Mouse (Mus musculus): ENCODE results near the gene Nup93. TPM values are rescaled to one million over a fixed set of nuclear protein-coding genes. Genes with fewer than 3 reads are reported as not detected.

Gene Nup93
- polyA plus RNA-seq (2015; fragmentation: Illumina TruSeq; extraction: RNeasy Lipid Tissue Mini Kit (QIAGEN cat#74804); ENCODE audit: insufficient read depth, low replicate concordance), result 39.3 TPM

DNA sequence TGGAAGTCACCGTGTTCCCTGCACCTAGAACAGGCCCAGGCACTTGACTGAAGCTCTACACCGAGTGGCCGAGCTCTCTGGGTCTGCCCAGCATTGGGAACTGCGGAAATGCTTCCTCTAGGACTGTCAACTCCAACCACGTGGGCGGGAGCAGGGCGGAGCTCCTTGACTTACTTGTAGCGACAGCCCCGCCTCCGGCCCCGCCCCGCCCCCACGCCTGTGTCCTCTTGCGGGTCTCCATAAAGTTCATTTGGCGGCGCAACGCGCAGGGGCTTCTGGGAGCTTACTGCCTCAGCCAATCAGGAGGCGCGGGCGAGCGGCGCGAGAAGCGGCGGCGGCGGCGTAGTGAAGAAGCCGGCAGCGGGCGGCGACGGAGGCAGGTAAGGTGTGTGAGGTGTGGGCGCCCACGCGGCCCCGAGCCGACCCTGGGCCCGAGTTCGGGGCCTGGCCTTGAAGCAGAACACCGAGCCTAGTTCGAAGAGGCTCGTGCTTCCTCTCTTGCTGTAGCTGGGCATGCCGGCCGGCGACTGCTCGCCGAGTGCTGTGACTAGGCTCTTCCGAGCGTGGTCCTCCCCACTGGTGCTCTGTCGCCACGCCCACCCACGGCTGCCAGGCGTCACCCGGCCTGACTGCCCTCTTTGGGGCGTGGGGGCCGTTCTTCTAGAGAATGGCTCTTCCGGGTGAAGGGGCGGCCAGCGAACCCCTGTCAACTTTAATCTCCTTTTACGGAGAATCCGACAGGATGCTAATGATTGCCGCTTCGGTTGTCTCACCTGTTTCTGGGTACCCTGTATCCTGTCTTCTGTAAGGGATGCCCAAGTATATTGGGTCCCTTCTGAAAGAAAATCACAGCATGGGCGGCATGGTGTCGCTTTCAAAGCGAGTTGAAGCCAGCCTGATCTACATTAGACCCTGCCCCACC lies at the start of gene Nup93:
Gene Nup93 (plus strand): TSS at position 313 of the 922 bp plus-strand sequence.

DNA sequence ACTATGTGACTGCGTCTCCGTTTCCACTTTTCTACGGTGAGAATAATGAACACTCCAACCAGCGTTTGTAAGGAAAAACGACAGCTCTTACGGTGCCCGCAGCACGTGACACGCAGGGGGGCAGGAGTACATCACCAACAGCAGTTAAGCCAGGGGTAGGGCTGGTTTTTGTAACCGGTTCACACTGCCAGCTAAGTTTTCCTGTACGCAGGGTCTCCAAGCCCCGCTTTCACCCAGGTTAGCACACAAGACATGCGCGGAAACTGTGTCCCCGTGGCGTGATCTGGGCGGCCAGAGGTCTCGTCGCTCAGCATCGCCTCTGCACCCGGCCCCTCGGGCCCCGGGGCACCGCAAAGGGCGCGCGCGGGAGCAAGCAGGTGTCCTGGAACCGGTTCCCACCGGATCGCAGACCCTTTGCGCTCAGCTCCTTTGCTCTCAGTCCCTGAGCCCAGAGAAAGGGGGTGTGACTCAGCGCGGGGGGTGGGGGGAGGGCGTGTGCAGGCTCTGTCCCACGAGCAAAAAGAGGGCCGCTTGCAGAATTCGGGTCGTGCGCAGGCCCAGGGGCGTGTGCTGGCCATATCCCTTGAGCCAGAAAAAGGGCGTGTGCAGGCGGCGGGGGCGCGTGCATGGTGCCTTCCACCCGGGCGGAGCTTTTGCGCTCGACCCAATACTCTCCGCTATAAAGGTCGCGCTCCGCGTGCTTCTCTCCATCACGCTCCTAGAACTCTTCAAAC lies 42.1 kb upstream of the Nup93 start, which contains the start of gene Mt2:
Gene Mt2 (plus strand): TSS at position 590 of the 734 bp plus-strand sequence.

DNA sequence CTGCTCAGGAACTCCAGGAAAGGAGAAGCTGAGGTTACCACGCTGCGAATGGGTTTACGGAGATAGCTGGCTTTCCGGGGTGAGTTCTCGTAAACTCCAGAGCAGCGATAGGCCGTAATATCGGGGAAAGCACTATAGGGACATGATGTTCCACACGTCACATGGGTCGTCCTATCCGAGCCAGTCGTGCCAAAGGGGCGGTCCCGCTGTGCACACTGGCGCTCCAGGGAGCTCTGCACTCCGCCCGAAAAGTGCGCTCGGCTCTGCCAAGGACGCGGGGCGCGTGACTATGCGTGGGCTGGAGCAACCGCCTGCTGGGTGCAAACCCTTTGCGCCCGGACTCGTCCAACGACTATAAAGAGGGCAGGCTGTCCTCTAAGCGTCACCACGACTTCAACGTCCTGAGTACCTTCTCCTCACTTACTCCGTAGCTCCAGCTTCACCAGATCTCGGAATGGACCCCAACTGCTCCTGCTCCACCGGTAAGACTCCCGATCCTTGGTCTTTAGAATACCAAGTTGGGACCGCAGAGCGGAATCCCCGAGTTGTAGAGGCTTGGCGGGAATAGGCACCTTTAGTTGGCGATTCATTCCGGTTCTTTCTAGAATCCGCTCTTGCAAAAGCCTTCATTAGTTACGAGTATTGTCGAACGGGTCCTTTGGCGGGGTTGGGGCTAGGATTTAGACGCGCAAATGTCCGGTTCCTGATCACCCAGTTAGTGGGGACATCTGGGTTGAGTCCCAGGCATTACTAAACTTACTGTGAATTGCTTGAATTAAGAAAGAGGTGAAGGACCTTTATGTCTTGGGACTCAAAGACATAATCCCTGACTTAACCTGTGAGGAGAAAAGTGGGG lies 35.3 kb upstream of the Nup93 start, which contains the start of gene Mt1:
Gene Mt1 (plus strand): TSS at position 226 of the 856 bp plus-strand sequence.

GRCm38 (mm10) chr8:94328932-94329728 lies 114.8 kb downstream of the Nup93 start, which contains the start of gene Slc12a3:
TSS of gene Slc12a3 (plus strand) at chr8:94329201.

Other genes with a start within 250 kb of the Nup93 start
- gene Amfr, start 201.7 kb upstream of the Nup93 start, polyA plus RNA-seq (2015; fragmentation: Illumina TruSeq; extraction: RNeasy Lipid Tissue Mini Kit (QIAGEN cat#74804); ENCODE audit: insufficient read depth, low replicate concordance), result 79.9 TPM
- 77.6 TPM for gene Nudt21, start 177.5 kb upstream of the Nup93 start, polyA plus RNA-seq (2015; fragmentation: Illumina TruSeq; extraction: RNeasy Lipid Tissue Mini Kit (QIAGEN cat#74804); ENCODE audit: insufficient read depth, low replicate concordance)
- 26.0 TPM for gene Ogfod1, start 177.4 kb upstream of the Nup93 start, polyA plus RNA-seq (2015; fragmentation: Illumina TruSeq; extraction: RNeasy Lipid Tissue Mini Kit (QIAGEN cat#74804); ENCODE audit: insufficient read depth, low replicate concordance)
- 16.8 TPM for gene Bbs2, start 115.6 kb upstream of the Nup93 start, polyA plus RNA-seq (2015; fragmentation: Illumina TruSeq; extraction: RNeasy Lipid Tissue Mini Kit (QIAGEN cat#74804); ENCODE audit: insufficient read depth, low replicate concordance)
- gene Mt4, start 77.4 kb upstream of the Nup93 start, polyA plus RNA-seq (2015; fragmentation: Illumina TruSeq; extraction: RNeasy Lipid Tissue Mini Kit (QIAGEN cat#74804); ENCODE audit: insufficient read depth, low replicate concordance), result not detected
- not detected for gene Mt3, start 62.0 kb upstream of the Nup93 start, polyA plus RNA-seq (2015; fragmentation: Illumina TruSeq; extraction: RNeasy Lipid Tissue Mini Kit (QIAGEN cat#74804); ENCODE audit: insufficient read depth, low replicate concordance)
- gene Mt2, start 41.9 kb upstream of the Nup93 start, polyA plus RNA-seq (2015; fragmentation: Illumina TruSeq; extraction: RNeasy Lipid Tissue Mini Kit (QIAGEN cat#74804); ENCODE audit: insufficient read depth, low replicate concordance), result 3.7 TPM
- 9.9 TPM for gene Mt1, start 35.5 kb upstream of the Nup93 start, polyA plus RNA-seq (2015; fragmentation: Illumina TruSeq; extraction: RNeasy Lipid Tissue Mini Kit (QIAGEN cat#74804); ENCODE audit: insufficient read depth, low replicate concordance)
- 1.5 TPM for gene Slc12a3, start 114.6 kb downstream of the Nup93 start, polyA plus RNA-seq (2015; fragmentation: Illumina TruSeq; extraction: RNeasy Lipid Tissue Mini Kit (QIAGEN cat#74804); ENCODE audit: insufficient read depth, low replicate concordance)
- gene Herpud1, start 171.9 kb downstream of the Nup93 start, polyA plus RNA-seq (2015; fragmentation: Illumina TruSeq; extraction: RNeasy Lipid Tissue Mini Kit (QIAGEN cat#74804); ENCODE audit: insufficient read depth, low replicate concordance), result 170 TPM
- 158 TPM for gene Nlrc5, start 219.8 kb downstream of the Nup93 start, polyA plus RNA-seq (2015; fragmentation: Illumina TruSeq; extraction: RNeasy Lipid Tissue Mini Kit (QIAGEN cat#74804); ENCODE audit: insufficient read depth, low replicate concordance)